11 mouse cellular contexts compared by ENCODE assay signal in the genomic region with DNA sequence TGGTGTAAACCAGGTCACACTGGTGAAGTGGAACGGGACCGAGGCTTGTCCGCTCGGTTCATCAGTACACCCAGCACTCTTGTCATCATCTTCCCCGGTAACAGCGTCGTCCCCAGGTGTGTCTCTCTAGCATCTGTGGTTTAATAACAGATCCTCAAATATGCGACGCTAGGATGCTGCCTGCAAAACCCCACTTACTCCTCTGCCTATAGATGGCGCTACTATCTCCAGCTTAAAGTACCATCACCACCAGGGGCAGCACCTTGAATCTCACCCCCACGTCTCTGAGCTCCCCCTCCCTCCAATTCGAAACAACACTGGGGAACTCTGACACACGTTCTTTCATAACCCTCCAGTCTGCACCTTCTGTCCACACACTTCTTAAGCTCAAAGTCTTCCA.
A peak's percentile ranks its signal among the peaks of the same experiment; 100 is the strongest.
DNase-seq lines count a peak whose midpoint lies in the region; ATAC-seq and TF ChIP-seq lines count a peak whose summit lies in the region.
"Had no signal": no experiment of that assay in that cellular context is flagged by ENCODE, and none has a peak within 500 bp of the region (broad histone marks: within the 10 kb centered on the region; RNA-seq: fewer than 3 reads in every experiment).

No protein-coding gene starts in this region.

- TF ChIP-seq EP300 in stomach, postnatal 0 days (optimal IDR thresholded peaks at IDR 0.05), result no peak

- 0 out of 2 replicates have a peak, but pooled peaks have one; percentile 37 for ATAC-seq in kidney, embryonic 15.5 days (replicated peaks; ENCODE audit: low FRiP score)
- no peak for ATAC-seq in stomach, postnatal 0 days (ENCODE audit: low FRiP score, low TSS enrichment)

- H3K4me2 ChIP-seq in kidney, embryonic 15.5 days, result no peak overlapping the region
- H3K4me2 ChIP-seq in stomach, postnatal 0 days (replicated peaks; ENCODE audit: low read depth), result no peak overlapping the region
- H3K4me2 ChIP-seq: liver, embryonic 13.5 days had no signal

- TF ChIP-seq POLR2A in brain, embryonic 14.5 days (IDR thresholded peaks at IDR 0.05; ENCODE audit: borderline replicate concordance, extremely low read depth, insufficient read depth, insufficient read length, poor library complexity, severe bottlenecking), result no peak

- H3K36me3 ChIP-seq in kidney, embryonic 15.5 days, result no peaks in the 10 kb centered on the region
- H3K36me3 ChIP-seq in stomach, postnatal 0 days (ENCODE audit: control insufficient read depth, insufficient read depth, low read length), result no peaks in the 10 kb centered on the region
- H3K36me3 ChIP-seq: liver, embryonic 13.5 days had no signal

- no peaks in the 10 kb centered on the region for H3K9me3 ChIP-seq in kidney, embryonic 15.5 days (replicated peaks)
- H3K9me3 ChIP-seq in stomach, postnatal 0 days (ENCODE audit: control insufficient read depth, low read length), result no peaks in the 10 kb centered on the region
- H3K9me3 ChIP-seq: liver, embryonic 13.5 days had no signal

- 84% methylated on average over 13 of the region's 13 CpGs for WGBS in kidney, embryonic 15.5 days
- 81% methylated on average over 13 of the region's 13 CpGs for WGBS in stomach, postnatal 0 days

- H3K4me3 ChIP-seq in kidney, embryonic 15.5 days (replicated peaks), result no peak overlapping the region
- no peak overlapping the region for H3K4me3 ChIP-seq in stomach, postnatal 0 days (ENCODE audit: low read depth, low read length)
- H3K4me3 ChIP-seq: liver, embryonic 13.5 days had no signal

- H3K4me1 ChIP-seq in kidney, embryonic 15.5 days, result peaks cover 4% of the 10 kb centered on the region
- H3K4me1 ChIP-seq in stomach, postnatal 0 days (replicated peaks; ENCODE audit: control insufficient read depth, insufficient read depth), result peaks cover 7% of the 10 kb centered on the region; the same call in 1 of the 2 replicates
- H3K4me1 ChIP-seq: liver, embryonic 13.5 days had no signal

- TF ChIP-seq CTCF in brain, embryonic 14.5 days (IDR thresholded peaks at IDR 0.05; ENCODE audit: borderline replicate concordance, extremely low read depth, insufficient read depth, insufficient read length), result peak; percentile 31; the same call in 1 of the 2 replicates
- TF ChIP-seq CTCF in stomach, postnatal 0 days (IDR thresholded peaks at IDR 0.05; ENCODE audit: low read depth), result peak; percentile 62

- intact Hi-C loops in left cerebral cortex, postnatal 36 days (cut with DNase I), result no loop called here

- H3K27me3 ChIP-seq in kidney, embryonic 15.5 days, result peaks cover 12% of the 10 kb centered on the region; the same call in 1 of the 2 replicates
- no peaks in the 10 kb centered on the region for H3K27me3 ChIP-seq in stomach, postnatal 0 days (ENCODE audit: control insufficient read depth, insufficient read depth, low read length)
- H3K27me3 ChIP-seq: liver, embryonic 13.5 days had no signal

- no peak overlapping the region for H3K9ac ChIP-seq in kidney, embryonic 15.5 days
- H3K9ac ChIP-seq in stomach, postnatal 0 days (ENCODE audit: low read length), result no peak overlapping the region
- H3K9ac ChIP-seq: liver, embryonic 13.5 days had no signal

- no peak for DNase-seq in kidney, postnatal 10 days
- DNase-seq in thymus, postnatal 14 days, result peak; percentile 23
- no peak for DNase-seq in thymus, adult 18-20 months
- no peak for DNase-seq in brain, embryonic 14.5 days (ENCODE audit: low read depth)
- DNase-seq in stomach, postnatal 0 days (ENCODE audit: low spot score), result no peak
- DNase-seq in left cerebral cortex, postnatal 36 days (ENCODE audit: low spot score in 2 of 2), result no peak
- DNase-seq in adrenal gland, postnatal 36 days, result no peak
- DNase-seq: gastrocnemius, postnatal 36 days; liver, embryonic 13.5 days; right cerebral cortex, adult 18-20 months had no signal

- no peak overlapping the region for H3K27ac ChIP-seq in kidney, embryonic 15.5 days
- no peak overlapping the region for H3K27ac ChIP-seq in stomach, postnatal 0 days (replicated peaks)
- H3K27ac ChIP-seq: liver, embryonic 13.5 days had no signal
